Mouse (Mus musculus) lung, adult 10 weeks (tissue): ENCODE results near the gene Rab5b. TPM values are rescaled to one million over a fixed set of nuclear protein-coding genes. Genes with fewer than 3 reads are reported as not detected.

ENCODE experiments used
- polyA plus RNA-seq: library from polyadenylated mRNA; stranded (reverse); fragments of 350-450 nt; fragmentation: Illumina TruSeq; extraction: RNeasy Lipid Tissue Mini Kit (QIAGEN cat#74804); gene quantifications from one replicate; pipeline ENCODE4 v1.2.3, GENCODE M21; 2014; ENCODE audit warnings: low read depth, low replicate concordance; ENCODE audit not compliant: insufficient read depth

The Rab5b gene
- 55.5 TPM for polyA plus RNA-seq

GRCm38 (mm10) chr10:128695992-128696807 lies at the start of gene Rab5b:
Gene Rab5b (minus strand): TSS chr10:128696264.

GRCm38 (mm10) chr10:128744680-128745601 lies 48.9 kb upstream of the Rab5b start, which contains the start of gene Dgka:
Gene Dgka (minus strand): TSS chr10:128744855.

GRCm38 (mm10) chr10:128704491-128705316 lies 8.6 kb upstream of the Rab5b start, which contains the start of gene Cdk2:
Gene Cdk2 (minus strand): TSS chr10:128705031.

GRCm38 (mm10) chr10:128703895-128704294 lies 7.8 kb upstream of the Rab5b start, which contains the start of gene Pmel:
Gene Pmel (plus strand): TSS chr10:128704195.

GRCm38 (mm10) chr10:128673763-128674468 lies 22.1 kb downstream of the Rab5b start, which contains the start of gene Suox:
Gene Suox (minus strand): TSS chr10:128674073.

GRCm38 (mm10) chr10:128645111-128646011 lies 50.7 kb downstream of the Rab5b start, which contains the start of gene Ikzf4:
Gene Ikzf4 (minus strand): TSS chr10:128645991.

Other genes starting within 250 kb of the Rab5b start
- gene Smarcc2, start 237.0 kb downstream of the Rab5b start, polyA plus RNA-seq: 27.3 TPM
- gene Myl6, start 202.1 kb downstream of the Rab5b start, polyA plus RNA-seq: 2,837 TPM
- gene Myl6b, start 197.6 kb downstream of the Rab5b start, polyA plus RNA-seq: 1.4 TPM
- 39.2 TPM for gene Esyt1, start 170.4 kb downstream of the Rab5b start, polyA plus RNA-seq
- 9.3 TPM for gene Zc3h10, start 148.5 kb downstream of the Rab5b start, polyA plus RNA-seq
- gene Rpl41, start 147.0 kb downstream of the Rab5b start, polyA plus RNA-seq: 3,755 TPM
- gene Pa2g4, start 130.3 kb downstream of the Rab5b start, polyA plus RNA-seq: 45.1 TPM
- gene Erbb3, start 106.6 kb downstream of the Rab5b start, polyA plus RNA-seq: 8.0 TPM
- gene Rps26, start 69.5 kb downstream of the Rab5b start, polyA plus RNA-seq: 720 TPM
- 0.86 TPM for gene Ikzf4, start 50.3 kb downstream of the Rab5b start, polyA plus RNA-seq
- 10.1 TPM for gene Suox, start 22.2 kb downstream of the Rab5b start, polyA plus RNA-seq
- gene Pmel, start 7.9 kb upstream of the Rab5b start, polyA plus RNA-seq: 0.31 TPM
- gene Cdk2, start 8.8 kb upstream of the Rab5b start, polyA plus RNA-seq: 11.7 TPM
- gene Dgka, start 48.6 kb upstream of the Rab5b start, polyA plus RNA-seq: 19.2 TPM
- gene Pym1, start 51.6 kb upstream of the Rab5b start, polyA plus RNA-seq: 25.4 TPM
- 10.5 TPM for gene Mmp19, start 94.6 kb upstream of the Rab5b start, polyA plus RNA-seq
- 37.5 TPM for gene Dnajc14, start 107.8 kb upstream of the Rab5b start, polyA plus RNA-seq
- 6.7 TPM for gene Tmem198b, start 108.1 kb upstream of the Rab5b start, polyA plus RNA-seq
- 97.3 TPM for gene Sarnp, start 121.1 kb upstream of the Rab5b start, polyA plus RNA-seq
- 65.0 TPM for gene Ormdl2, start 125.4 kb upstream of the Rab5b start, polyA plus RNA-seq
- 0.65 TPM for gene Gdf11, start 195.5 kb upstream of the Rab5b start, polyA plus RNA-seq
- 322 TPM for gene Cd63, start 204.7 kb upstream of the Rab5b start, polyA plus RNA-seq
- gene Rdh5, start 226.6 kb upstream of the Rab5b start, polyA plus RNA-seq: 6.0 TPM
- 331 TPM for gene Bloc1s1, start 227.8 kb upstream of the Rab5b start, polyA plus RNA-seq
- gene Itga7, start 237.6 kb upstream of the Rab5b start, polyA plus RNA-seq: 14.2 TPM